Comparison of ENCODE assay signal across 9 mouse cellular contexts in the genomic region with DNA sequence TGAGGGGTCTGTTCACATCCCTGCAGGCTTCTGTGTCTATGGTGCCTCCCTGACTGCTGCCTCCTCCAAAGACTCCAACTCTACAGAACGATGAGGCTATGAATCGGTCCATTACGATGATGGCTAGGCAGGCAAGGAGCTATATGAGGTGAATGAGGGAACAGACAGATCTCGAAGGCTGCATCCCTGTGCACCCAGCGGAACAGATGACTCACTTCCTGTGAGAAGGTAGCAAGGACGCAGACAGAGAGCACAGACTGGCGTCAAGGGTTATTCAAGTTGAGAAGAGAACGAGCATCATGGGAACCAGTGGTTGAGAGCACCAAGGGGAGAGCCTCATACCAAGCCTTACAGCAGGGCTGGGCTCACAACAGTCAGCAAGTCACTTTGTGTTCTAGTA. TPM values are rescaled to one million over a fixed set of nuclear protein-coding genes. Genes with fewer than 3 reads are reported as not detected.
DNase-seq lines count a peak whose midpoint lies in the region; TF ChIP-seq lines count a peak whose summit lies in the region.
"Had no signal": no experiment of that assay in that cellular context is flagged by ENCODE, and none has a peak within 500 bp of the region (broad histone marks: within the 10 kb centered on the region; RNA-seq: fewer than 3 reads in every experiment).

No protein-coding gene starts in this region.

- WGBS in kidney, adult 2 months: 59% methylated on average over 8 of the region's 8 CpGs
- 70% methylated on average over 8 of the region's 8 CpGs for WGBS in heart, embryonic 10.5 days

- H3K36me3 ChIP-seq in kidney, adult 2 months (ENCODE audit: control insufficient read depth, insufficient read depth, low read length): peaks cover 2% of the 10 kb centered on the region
- peaks cover 34% of the 10 kb centered on the region for H3K36me3 ChIP-seq in heart, embryonic 10.5 days

- peak; percentile 8 to 19 for DNase-seq in spleen, adult 18-20 months
- no peak for DNase-seq in spleen, postnatal 4 days (ENCODE audit: low spot score in 2 of 2)
- DNase-seq in MN1 (ENCODE audit: low spot score): peak; percentile 47
- DNase-seq in induced T-regulatory cell, adult 2 months (ENCODE audit: low read depth): peak; percentile 92
- DNase-seq in thymus, postnatal 4 days: peak; percentile 19
- no peak for DNase-seq in kidney, adult 2 months
- no peak for DNase-seq in heart, embryonic 10.5 days (ENCODE audit: low spot score)

- H3K4me1 ChIP-seq in kidney, adult 2 months (ENCODE audit: control insufficient read depth, insufficient read depth, low read length): peaks cover 5% of the 10 kb centered on the region; the same call in 1 of the 2 replicates
- H3K4me1 ChIP-seq in heart, embryonic 10.5 days: peaks cover 9% of the 10 kb centered on the region; the same call in 1 of the 2 replicates

- H3K4me3 ChIP-seq in kidney, adult 2 months (ENCODE audit: insufficient read depth, low read depth, low read length): no peak overlapping the region
- no peak overlapping the region for H3K4me3 ChIP-seq in heart, embryonic 10.5 days
- H3K4me3 ChIP-seq: embryonic facial prominence, embryonic 15.5 days; kidney, embryonic 15.5 days had no signal

- no peak for TF ChIP-seq CTCF in kidney, adult 2 months (conservative IDR thresholded peaks at IDR 0.05; ENCODE audit: insufficient read depth, insufficient read length, low read depth, low read length)

- no peak overlapping the region for H3K27ac ChIP-seq in kidney, adult 2 months (ENCODE audit: insufficient read depth, low read depth, low read length)
- H3K27ac ChIP-seq in heart, embryonic 10.5 days: no peak overlapping the region
- H3K27ac ChIP-seq: embryonic facial prominence, embryonic 15.5 days; kidney, embryonic 15.5 days had no signal

- no peak for TF ChIP-seq POLR2A in kidney, adult 2 months (IDR thresholded peaks at IDR 0.05; ENCODE audit: low read depth, low read length)

- no peaks in the 10 kb centered on the region for H3K27me3 ChIP-seq in kidney, adult 2 months (replicated peaks; ENCODE audit: control insufficient read depth, insufficient read depth, low read length)
- H3K27me3 ChIP-seq in heart, embryonic 10.5 days (ENCODE audit: insufficient read depth, poor library complexity, severe bottlenecking): no peaks in the 10 kb centered on the region
- H3K27me3 ChIP-seq: embryonic facial prominence, embryonic 15.5 days; kidney, embryonic 15.5 days had no signal

- no peaks in the 10 kb centered on the region for H3K9me3 ChIP-seq in heart, embryonic 10.5 days
- H3K9me3 ChIP-seq: embryonic facial prominence, embryonic 15.5 days; kidney, embryonic 15.5 days had no signal

RNA-seq across cellular contexts. Expression of a gene that starts 10.9 kb away (rescaled TPM):
- 36.9 and 37.5 TPM in 2 replicates for polyA plus RNA-seq in kidney, adult 2 months (2012; rRNA removed)
- polyA plus RNA-seq in heart, embryonic 10.5 days (2016; fragmentation: Nextera tagmentation; extraction: Ambion mirVana): 67.6 and 78.7 TPM in 2 replicates

RNA-seq across cellular contexts. Expression of a gene that starts 21.6 kb away (rescaled TPM):
- polyA plus RNA-seq in kidney, adult 2 months (2012; rRNA removed): 41.6 and 45.3 TPM in 2 replicates
- polyA plus RNA-seq in heart, embryonic 10.5 days (2016; fragmentation: Nextera tagmentation; extraction: Ambion mirVana): 35.2 and 36.2 TPM in 2 replicates

RNA-seq across cellular contexts. Expression of a gene that starts 49.9 kb away (rescaled TPM):
- polyA plus RNA-seq in kidney, adult 2 months (2012; rRNA removed): 16.5 and 17.3 TPM in 2 replicates
- 55.4 and 58.3 TPM in 2 replicates for polyA plus RNA-seq in heart, embryonic 10.5 days (2016; fragmentation: Nextera tagmentation; extraction: Ambion mirVana)

RNA-seq across cellular contexts. Expression of a gene that starts 59.2 kb away (rescaled TPM):
- not detected in 2 replicates for polyA plus RNA-seq in kidney, adult 2 months (2012; rRNA removed)
- polyA plus RNA-seq in heart, embryonic 10.5 days (2016; fragmentation: Nextera tagmentation; extraction: Ambion mirVana): 0.08 and 0.09 TPM in 2 replicates

Comparison
In these comparisons a context has a peak if more than half of its experiments do, and no peak if none do; other contexts are left out.
1. DNase-seq: peak in spleen, adult 18-20 months (2 of 2), MN1 (single experiment), induced T-regulatory cell, adult 2 months (single experiment) and thymus, postnatal 4 days (single experiment); none in spleen, postnatal 4 days (0 of 2), kidney, adult 2 months (single experiment) and heart, embryonic 10.5 days (single experiment).